Mouse (Mus musculus) intestine, embryonic 15.5 days (tissue): ENCODE data around the gene Gm10837. TPM values are rescaled to one million over a fixed set of nuclear protein-coding genes. Genes with fewer than 3 reads are reported as not detected.
"Not testable (repeated sequence)": the region's sequence is repeated elsewhere in the genome, so short reads cannot be mapped to it uniquely, and the experiment has no call there.

Experiments used
- ATAC-seq: fragments of 200-750 bp; cut with Nextera tagmentation; 2 replicates; pipeline ENCODE4 v1.8.0; 2017; ENCODE audit warnings: moderate TSS enrichment, moderate library complexity
- H3K27ac ChIP-seq: fragments of 300-500 bp; sonication (generic); 2 replicates; pipeline ENCODE4 v1.5.1; 2015; ENCODE audit warnings: mild to moderate bottlenecking, inconsistent platforms
- H3K27me3 ChIP-seq: fragments of 300-500 bp; sonication (generic); replicated peaks from 2 replicates; pipeline ENCODE4 v1.6.1; 2015; ENCODE audit warnings: inconsistent platforms
- H3K36me3 ChIP-seq: fragments of 300-500 bp; sonication (generic); 2 replicates; pipeline ENCODE4 v1.6.1; 2015; ENCODE audit warnings: inconsistent platforms
- H3K4me1 ChIP-seq: fragments of 300-500 bp; sonication (generic); replicated peaks from 2 replicates; pipeline ENCODE4 v1.6.1; 2015; ENCODE audit warnings: inconsistent platforms
- H3K4me2 ChIP-seq: fragments of 300-500 bp; sonication (generic); replicated peaks from 2 replicates; pipeline ENCODE4 v1.6.1; 2015; ENCODE audit warnings: mild to moderate bottlenecking, inconsistent platforms
- H3K4me3 ChIP-seq: fragments of 300-500 bp; sonication (generic); replicated peaks from 2 replicates; pipeline ENCODE4 v1.5.1; 2015; ENCODE audit warnings: inconsistent platforms
- H3K9ac ChIP-seq: fragments of 300-500 bp; sonication (generic); 2 replicates; pipeline ENCODE4 v1.6.1; 2015; ENCODE audit warnings: inconsistent platforms
- H3K9me3 ChIP-seq: fragments of 300-500 bp; sonication (generic); 2 replicates; pipeline ENCODE4 v1.6.1; 2016; ENCODE audit warnings: inconsistent platforms
- WGBS: fragments of 180-500 bp; shearing (Covaris S2); methylation state at CpG from one replicate; pipeline ENCODE4 v1.1.7; 2015; 5-methylcytosine and 5-hydroxymethylcytosine counted together
- polyA plus RNA-seq: library from polyadenylated mRNA; unstranded; fragments of >200 nt; fragmentation: Nextera tagmentation; extraction: Ambion mirVana; gene quantifications from 2 replicates; pipeline ENCODE4 v1.2.1, GENCODE M21; 2015

Gene Gm10837
- polyA plus RNA-seq, result not detected in 2 replicates

DNA sequence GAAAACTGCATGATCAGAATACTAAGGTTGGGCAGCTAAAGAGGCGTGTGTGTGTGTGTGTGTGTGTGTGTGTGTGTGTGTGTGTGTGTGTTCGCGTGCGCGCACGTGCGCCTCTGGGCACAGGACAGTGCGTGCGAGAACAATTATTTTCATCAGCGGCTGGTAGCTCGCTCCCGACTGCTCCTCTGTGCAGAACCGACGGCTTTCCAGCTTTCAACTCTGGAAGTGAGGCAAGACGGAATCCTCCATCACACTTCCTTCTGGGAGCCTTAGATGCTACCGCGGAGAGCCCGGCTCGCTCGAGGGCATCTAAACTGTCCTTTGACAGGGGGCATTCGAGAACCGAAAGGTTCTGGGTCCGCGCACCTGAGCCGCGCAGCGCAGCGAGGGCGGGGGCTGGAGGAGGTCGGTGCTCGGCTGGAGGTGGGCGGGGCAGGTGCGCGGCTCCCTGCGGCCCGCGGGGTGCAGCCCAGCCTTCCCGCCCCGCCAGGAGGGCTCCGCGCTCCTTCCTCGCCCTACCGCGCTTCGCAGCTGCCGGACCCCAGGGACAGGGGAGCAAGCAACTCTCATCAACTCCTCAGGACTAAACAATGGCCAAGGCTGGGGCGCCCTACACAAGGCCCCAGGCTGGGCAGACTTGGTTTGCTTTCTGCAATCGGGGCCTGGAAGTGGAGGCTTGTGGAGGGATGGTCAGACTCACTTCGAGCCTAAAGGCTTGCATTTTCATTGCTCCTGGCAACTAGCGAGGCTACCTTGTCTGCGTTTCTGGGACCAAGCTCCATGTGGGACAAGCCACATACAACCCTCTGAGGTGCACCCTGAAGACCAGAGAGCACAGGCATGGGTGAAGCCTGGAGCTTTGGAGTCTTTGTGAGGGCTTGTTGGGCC is at the start of gene Gm10837:
Gm10837 (plus strand) TSS at position 146 of the 888 bp plus-strand sequence.
- Histone ChIP-seq H3K4me1 (peaks cover 5% of the 10 kb centered on the region), H3K27ac (no peak within 1 kb of the TSS), H3K36me3 (no peaks in the 10 kb centered on the region), H3K4me2 (peak within 1 kb of the TSS; percentile 46), H3K27me3 (peaks cover 54% of the 10 kb centered on the region), H3K9ac (no peak within 1 kb of the TSS), H3K4me3 (peak within 1 kb of the TSS; percentile 19; the same call in 1 of the 2 replicates), H3K9me3 (no peaks in the 10 kb centered on the region)
- WGBS, result 1% methylated on average over 51 of the region's 51 CpGs
- peak; percentile 47 for ATAC-seq

DNA sequence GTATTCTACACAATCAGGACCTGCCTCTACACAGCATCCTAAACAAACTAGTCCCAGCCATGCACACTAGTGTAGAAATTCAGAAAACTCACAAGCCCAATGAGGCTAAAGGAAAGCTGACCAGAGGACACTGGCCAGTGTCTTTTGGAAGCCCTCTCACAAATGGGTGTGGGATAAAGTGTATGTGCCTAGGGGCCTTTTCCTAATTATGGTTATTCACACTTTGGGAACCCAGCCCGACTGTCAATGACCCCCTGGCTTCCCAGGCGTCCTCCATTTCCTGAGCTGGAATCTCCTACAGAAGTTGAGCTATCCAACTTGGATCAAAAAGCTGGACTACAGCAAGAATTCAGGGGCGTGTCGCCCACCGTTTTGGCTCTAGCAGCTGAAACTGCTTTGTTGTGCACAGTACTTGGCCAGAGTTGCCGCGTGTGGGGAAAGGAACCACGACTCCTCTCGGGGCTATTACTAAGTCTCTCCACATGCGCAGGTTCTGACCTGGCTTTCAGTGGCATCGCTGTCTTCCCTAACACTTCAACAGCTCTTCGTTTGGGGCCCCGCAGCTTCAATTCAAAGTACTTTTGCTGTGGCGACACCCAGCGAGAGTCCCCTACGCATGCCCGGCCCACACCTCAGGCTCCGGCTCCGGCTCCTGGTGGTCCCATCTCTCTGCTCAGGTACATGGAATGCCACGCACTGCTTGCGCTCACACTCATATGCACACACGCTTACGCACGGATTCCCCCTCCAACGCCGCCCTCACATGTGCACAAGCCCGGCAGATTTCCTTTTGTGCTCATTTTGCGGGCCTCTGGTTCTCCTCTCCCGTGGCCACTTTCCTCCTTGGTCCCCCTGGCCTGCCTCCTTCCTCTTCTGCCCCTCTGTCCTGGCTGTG is 40.5 kb upstream of the Gm10837 start:
- peak overlapping the region; percentile 58 for H3K4me2 ChIP-seq
- H3K4me3 ChIP-seq, result no peak overlapping the region
- 6% methylated on average over 29 of the region's 29 CpGs for WGBS
- H3K4me1 ChIP-seq, result peaks cover 16% of the 10 kb centered on the region
- H3K9me3 ChIP-seq, result no peaks in the 10 kb centered on the region
- H3K9ac ChIP-seq, result no peak overlapping the region
- ATAC-seq, result no peak
- H3K27me3 ChIP-seq, result peaks cover 64% of the 10 kb centered on the region
- no peaks in the 10 kb centered on the region for H3K36me3 ChIP-seq
- no peak overlapping the region for H3K27ac ChIP-seq

DNA sequence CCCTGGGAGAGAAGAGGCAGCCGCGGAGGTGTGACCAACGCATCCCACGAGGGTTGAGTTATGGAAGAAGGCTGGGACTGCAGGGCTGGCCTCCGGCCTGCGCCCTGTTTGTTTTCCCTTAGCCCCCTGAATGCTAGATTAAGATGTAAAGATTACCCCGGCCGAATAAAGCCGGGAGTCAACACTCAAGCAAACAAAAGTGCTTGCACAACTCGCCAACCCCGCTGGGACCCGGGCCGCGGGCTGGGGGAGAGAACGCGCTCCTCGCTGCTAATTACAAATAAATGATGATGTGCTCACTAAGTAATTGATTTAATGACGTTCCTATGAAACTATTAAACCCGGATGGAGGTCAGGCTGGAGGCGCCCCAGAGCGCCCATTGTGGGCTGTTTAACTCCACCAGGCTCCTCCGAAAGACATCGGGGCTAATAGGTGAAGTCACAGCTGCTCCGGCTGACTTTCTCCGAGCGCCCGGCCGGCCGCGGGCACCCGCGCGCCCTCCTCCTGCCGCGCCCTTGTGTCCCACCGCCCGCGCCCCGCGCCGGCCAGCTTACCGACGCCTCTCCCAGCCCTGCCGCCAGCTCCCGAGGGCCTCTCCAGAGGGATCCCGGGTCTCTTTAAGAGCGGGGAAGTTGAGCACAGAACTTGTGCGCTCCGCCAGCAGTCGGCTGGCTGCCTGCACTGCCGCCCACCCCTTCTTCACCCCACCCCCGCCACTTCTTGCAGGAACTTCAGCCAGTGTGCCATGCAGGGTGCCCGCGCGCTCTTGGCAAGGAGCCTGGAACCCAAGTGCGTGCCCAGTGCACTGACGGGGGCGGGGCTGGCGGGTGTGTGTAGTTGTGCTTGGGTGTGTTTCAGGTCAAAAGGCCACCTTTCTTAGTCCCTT is 39.6 kb upstream of the Gm10837 start, which contains the start of gene Gm5089:
Gm5089 (minus strand) TSS at position 620 of the 887 bp plus-strand sequence.
- Histone ChIP-seq H3K27ac (no peak within 1 kb of the TSS), H3K9ac (no peak within 1 kb of the TSS), H3K36me3 (no peaks in the 10 kb centered on the region), H3K4me3 (peak within 1 kb of the TSS; percentile 26), H3K9me3 (no peaks in the 10 kb centered on the region), H3K4me1 (peaks cover 16% of the 10 kb centered on the region), H3K27me3 (peaks cover 72% of the 10 kb centered on the region), H3K4me2 (peak within 1 kb of the TSS; percentile 58)
- WGBS, result under 1% methylated on average over 59 of the region's 59 CpGs
- ATAC-seq, result peak; percentile 41

DNA sequence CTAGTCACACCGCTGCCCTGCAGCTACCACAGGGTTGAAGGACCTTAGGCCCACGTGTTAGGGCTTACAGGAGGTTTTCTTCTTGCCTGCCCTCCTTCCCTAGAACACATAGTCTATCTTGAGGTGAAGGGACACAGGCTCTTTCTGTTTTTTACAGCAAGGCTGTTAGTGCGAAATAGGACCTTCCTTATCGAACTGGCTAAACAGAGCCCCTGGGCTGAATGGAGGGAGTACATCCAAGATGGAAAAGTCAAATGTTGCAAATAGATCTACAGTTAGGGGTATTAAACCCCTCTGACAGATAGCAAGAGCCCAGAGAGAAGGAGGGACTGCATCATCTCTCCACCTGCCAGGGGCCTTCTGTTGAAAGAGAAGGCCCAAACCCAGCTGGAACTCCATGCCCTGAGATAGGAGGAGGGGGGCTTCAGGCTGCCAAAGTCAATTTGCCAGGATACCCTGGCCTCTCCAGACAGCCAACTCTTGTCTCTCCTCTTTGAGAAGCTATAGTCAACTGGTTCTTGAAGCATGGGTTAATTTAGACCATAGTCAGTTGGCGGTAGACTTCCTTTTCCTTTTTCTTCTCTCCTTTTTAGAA is 38.7 kb upstream of the Gm10837 start:
- H3K27ac ChIP-seq, result no peak overlapping the region
- WGBS, result 63% methylated on average over 5 of the region's 5 CpGs
- no peak for ATAC-seq
- H3K4me2 ChIP-seq, result peak overlapping the region; percentile 58; the same call in 1 of the 2 replicates
- H3K27me3 ChIP-seq, result peaks cover 79% of the 10 kb centered on the region
- no peak overlapping the region for H3K9ac ChIP-seq
- peaks cover 16% of the 10 kb centered on the region for H3K4me1 ChIP-seq
- no peaks in the 10 kb centered on the region for H3K36me3 ChIP-seq
- no peaks in the 10 kb centered on the region for H3K9me3 ChIP-seq
- H3K4me3 ChIP-seq, result no peak overlapping the region

DNA sequence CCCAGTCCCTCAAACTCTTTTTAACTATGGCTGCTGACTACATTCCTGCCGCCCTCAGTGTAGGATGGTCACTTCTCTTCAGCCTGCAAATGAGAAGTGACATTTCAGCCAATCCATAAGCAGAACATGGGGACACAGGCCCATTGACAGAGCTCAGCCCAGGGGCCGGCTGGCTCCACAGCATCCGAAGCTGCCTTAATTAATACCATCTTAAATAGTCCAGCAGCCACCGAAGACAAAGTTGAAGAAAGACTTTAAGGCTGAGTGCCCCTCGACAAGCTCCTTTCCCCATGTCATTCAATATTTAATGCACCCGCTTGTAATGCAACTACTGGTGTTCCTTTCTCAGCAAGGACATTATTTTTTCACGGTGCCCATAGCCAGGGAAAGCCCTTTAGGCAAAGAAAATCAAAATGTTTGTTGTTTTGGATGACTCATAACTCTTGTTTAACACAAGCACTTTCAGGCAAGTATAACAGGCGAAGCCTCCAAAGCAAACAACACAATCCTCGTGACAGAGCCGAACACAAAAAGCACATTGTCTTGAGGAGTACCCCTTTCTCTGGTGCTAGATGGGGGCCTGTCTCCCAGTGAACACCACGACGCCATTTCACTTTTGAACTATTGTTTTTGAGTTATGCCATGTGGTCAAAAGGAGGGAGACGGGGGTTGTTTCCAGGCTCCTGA is 37.5 kb upstream of the Gm10837 start:
- Histone ChIP-seq H3K27me3 (peaks cover 71% of the 10 kb centered on the region), H3K4me1 (peaks cover 16% of the 10 kb centered on the region), H3K27ac (no peak overlapping the region), H3K4me2 (no peak overlapping the region), H3K4me3 (no peak overlapping the region), H3K36me3 (no peaks in the 10 kb centered on the region), H3K9me3 (no peaks in the 10 kb centered on the region), H3K9ac (no peak overlapping the region)
- WGBS, result 45% methylated on average over 13 of the region's 13 CpGs
- no peak for ATAC-seq

DNA sequence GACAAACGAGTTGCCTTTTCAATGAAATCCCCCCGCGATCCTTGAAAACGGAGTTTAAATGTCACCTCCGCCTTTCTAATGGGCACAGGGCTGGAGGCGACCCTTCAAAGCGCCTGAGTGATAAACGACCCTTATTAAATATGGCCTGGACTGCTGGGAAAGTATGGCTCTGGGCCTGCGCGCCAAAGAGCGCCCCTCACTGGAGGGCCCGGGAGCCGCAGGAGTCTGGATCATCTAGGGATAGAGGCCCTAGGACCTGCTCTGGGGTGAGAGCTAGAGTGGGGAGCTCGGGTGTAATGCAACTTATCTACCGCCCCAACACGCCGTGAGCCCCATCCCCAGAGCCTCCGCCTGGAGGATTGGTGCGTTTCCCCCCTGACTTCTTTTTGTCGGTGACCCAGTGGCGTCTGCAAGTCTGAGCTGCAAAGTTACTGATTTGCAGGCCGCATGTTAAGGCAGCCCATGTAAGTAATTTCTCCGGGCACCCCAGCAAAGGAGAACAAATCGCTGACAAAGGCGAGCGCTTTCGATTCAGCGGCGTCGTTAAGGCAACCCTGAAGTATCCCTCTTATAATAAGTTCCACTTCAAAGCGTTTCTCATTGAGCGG is 36.9 kb upstream of the Gm10837 start:
- ATAC-seq, result no peak
- H3K4me3 ChIP-seq, result no peak overlapping the region
- H3K27ac ChIP-seq, result no peak overlapping the region
- 5% methylated on average over 32 of the region's 32 CpGs for WGBS
- no peaks in the 10 kb centered on the region for H3K36me3 ChIP-seq
- H3K4me2 ChIP-seq, result peak overlapping the region; percentile 43
- peaks cover 69% of the 10 kb centered on the region for H3K27me3 ChIP-seq
- no peak overlapping the region for H3K9ac ChIP-seq
- no peaks in the 10 kb centered on the region for H3K9me3 ChIP-seq
- H3K4me1 ChIP-seq, result peaks cover 16% of the 10 kb centered on the region

DNA sequence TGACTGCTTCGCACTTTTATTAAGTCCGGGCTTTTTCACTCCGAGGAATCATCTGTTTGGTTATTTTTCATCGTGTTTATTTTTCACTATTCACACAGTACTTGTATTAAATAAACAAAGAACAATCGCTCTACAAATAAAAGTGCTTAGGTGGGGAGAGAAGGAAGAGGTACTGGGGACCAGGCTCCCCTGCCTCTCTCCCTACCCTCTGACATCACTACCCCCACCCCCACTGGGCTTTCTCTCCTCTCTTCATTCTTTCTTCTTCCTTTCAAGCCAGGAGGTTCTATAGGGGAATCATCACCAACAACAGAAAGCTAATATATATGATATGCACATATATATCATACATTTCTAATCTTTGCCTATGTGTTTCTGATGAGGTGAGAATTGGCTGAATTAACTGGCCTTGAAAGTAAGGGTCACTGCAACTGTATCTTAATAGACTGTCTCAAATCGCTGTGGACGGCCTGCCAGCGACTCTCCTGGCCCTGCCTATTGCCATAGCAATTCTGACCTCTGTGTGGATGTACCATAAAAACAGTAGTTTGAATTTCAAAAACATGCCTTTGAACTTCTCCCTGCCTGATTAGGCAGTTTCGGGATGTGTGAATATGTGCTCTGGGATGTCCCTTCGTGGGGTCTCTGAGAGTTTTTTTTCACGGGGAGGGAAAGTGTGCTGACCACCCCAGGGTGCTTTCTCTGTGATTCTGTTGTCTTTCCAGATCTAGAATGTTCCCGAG is 36.2 kb upstream of the Gm10837 start:
- Histone ChIP-seq H3K27me3 (peaks cover 69% of the 10 kb centered on the region), H3K27ac (no peak overlapping the region), H3K9ac (no peak overlapping the region), H3K36me3 (no peaks in the 10 kb centered on the region), H3K4me1 (peaks cover 16% of the 10 kb centered on the region), H3K4me3 (no peak overlapping the region), H3K4me2 (peak overlapping the region; percentile 43), H3K9me3 (no peaks in the 10 kb centered on the region)
- 13% methylated on average over 12 of the region's 12 CpGs for WGBS
- ATAC-seq, result no peak

DNA sequence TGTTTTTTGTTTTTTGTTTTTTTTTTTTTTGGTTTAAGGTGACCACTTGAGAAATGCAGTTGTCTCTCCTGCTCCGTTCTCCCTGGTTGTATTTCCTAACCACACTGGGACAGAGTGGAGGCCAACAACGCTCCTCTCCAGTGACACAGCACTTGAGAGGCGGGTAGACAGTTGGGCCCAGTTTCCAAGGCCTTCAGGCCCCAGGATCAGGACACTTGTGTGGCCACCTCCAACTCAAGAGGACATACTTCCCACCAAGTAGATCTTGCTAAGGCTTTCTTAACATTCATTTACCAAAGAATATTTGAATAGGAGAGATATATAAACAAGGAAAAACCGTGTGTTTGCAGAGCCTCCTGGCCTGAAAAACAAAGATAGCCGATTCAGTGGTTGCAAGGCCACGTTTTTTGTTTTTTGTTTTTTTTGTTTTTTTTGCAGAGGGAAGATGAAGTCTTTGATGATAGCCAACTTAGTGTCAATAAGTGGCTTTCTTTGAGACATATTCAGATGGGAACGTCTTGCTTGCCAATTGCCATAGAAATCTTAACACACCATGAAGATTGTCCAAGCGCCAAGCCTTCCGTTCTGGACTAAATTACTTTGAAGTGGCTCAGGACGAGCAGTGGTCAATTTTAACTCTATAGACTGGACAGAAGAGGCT is 35.4 kb upstream of the Gm10837 start:
- no peak for ATAC-seq
- Histone ChIP-seq H3K9me3 (no peaks in the 10 kb centered on the region), H3K4me1 (peaks cover 15% of the 10 kb centered on the region), H3K27me3 (peaks cover 65% of the 10 kb centered on the region), H3K27ac (no peak overlapping the region), H3K9ac (no peak overlapping the region), H3K4me2 (no peak overlapping the region), H3K4me3 (no peak overlapping the region), H3K36me3 (no peaks in the 10 kb centered on the region)
- WGBS, result 60% methylated on average over 10 of the region's 10 CpGs

DNA sequence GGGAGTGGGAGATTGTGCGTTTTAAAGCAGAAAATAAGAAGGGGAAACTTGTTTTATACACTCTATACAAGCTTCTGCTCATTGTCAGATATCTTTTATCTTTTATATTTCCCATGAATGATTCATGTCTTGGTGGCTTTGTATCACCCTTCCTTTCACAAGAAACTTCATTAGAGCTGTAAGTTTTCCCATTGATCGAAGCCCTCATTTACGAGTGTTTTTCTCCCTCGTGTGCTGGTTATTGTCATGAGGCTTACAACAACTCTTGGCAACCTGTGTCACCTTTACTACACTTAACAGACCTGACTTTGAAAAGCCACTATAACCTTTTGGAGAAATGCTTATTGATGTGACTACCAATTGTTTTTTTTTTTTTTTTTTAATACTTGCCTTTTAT is 34.8 kb upstream of the Gm10837 start:
- Histone ChIP-seq H3K4me1 (peaks cover 10% of the 10 kb centered on the region), H3K27me3 (peaks cover 65% of the 10 kb centered on the region), H3K4me2 (no peak overlapping the region), H3K9ac (no peak overlapping the region), H3K9me3 (no peaks in the 10 kb centered on the region), H3K4me3 (no peak overlapping the region), H3K27ac (no peak overlapping the region), H3K36me3 (no peaks in the 10 kb centered on the region)
- ATAC-seq, result no peak
- 68% methylated on average over 4 of the region's 4 CpGs for WGBS

DNA sequence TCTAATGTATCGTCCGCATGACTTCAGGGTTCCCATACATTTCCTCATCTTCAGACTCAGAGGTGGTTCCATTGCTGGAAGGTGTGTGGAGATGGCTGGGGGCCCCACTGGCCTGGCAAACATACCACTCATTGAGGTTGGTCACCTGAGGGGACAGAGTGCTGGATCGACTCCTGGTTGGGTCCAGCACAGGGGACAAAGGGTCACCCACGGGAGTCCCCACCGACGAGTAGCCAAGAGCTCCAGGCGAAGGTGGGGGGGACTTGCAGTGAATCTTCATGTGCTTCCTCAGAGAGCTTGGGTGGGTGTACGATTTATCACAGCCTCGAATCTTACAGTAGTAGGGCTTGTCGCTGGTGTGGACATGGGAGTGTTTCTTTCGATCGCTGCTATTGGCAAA is 31.1 kb upstream of the Gm10837 start:
- Histone ChIP-seq H3K4me1 (peaks cover 10% of the 10 kb centered on the region), H3K27me3 (peaks cover 61% of the 10 kb centered on the region)
- not testable (repeated sequence) for H3K36me3 ChIP-seq, H3K9ac ChIP-seq, ATAC-seq, H3K9me3 ChIP-seq, H3K4me3 ChIP-seq, H3K27ac ChIP-seq, H3K4me2 ChIP-seq
- 86% methylated on average over 12 of the region's 12 CpGs for WGBS
